Mouse (Mus musculus) megakaryocyte-erythroid progenitor cell, adult 5-6 weeks (primary cell): ENCODE measurements around the gene Slc13a3. TPM values are rescaled to one million over a fixed set of nuclear protein-coding genes. Genes with fewer than 3 reads are reported as not detected.

Source experiments
- ATAC-seq: replicated peaks from 2 replicates; pipeline ENCODE4 v1.8.0; 2016; ENCODE audit warnings: mild to moderate bottlenecking, inconsistent platforms; ENCODE audit not compliant: severe bottlenecking, poor library complexity, low FRiP score, low TSS enrichment
- total RNA-seq, 2 experiments: library from RNA; stranded (forward) in 1 of 2; stranded (reverse) in 1 of 2; fragments of 200-1000, 215-1000 nt in 1 of 2; fragments of >200 nt in 1 of 2; fragmentation: Nextera tagmentation in 1 of 2; gene quantifications; 2 replicates each; pipeline ENCODE4 v1.2.3; 2014 to 2017

The Slc13a3 gene
- total RNA-seq, 2 experiments from 2014 or later = not detected

GRCm38 (mm10) chr2:165375478-165375877 is 97.6 kb downstream of the Slc13a3 start:
- no peak for ATAC-seq

- no peak for ATAC-seq
These were observed 102.0 kb downstream of the Slc13a3 start for GRCm38 (mm10) chr2:165371066-165371465.

- ATAC-seq = no peak
These were observed 102.7 kb downstream of the Slc13a3 start for GRCm38 (mm10) chr2:165370348-165370747.

- ATAC-seq = no peak
These were observed 104.5 kb downstream of the Slc13a3 start, which contains the start of gene Zfp663 for GRCm38 (mm10) chr2:165368496-165368895. Gene Zfp663 (minus strand): TSS chr2:165368729.

- ATAC-seq = no peak
These were observed 105.1 kb downstream of the Slc13a3 start for GRCm38 (mm10) chr2:165367868-165368439.

- peak; percentile 50; the same call in 1 of the 2 replicates for ATAC-seq
These were observed 105.9 kb downstream of the Slc13a3 start for GRCm38 (mm10) chr2:165367047-165367520.

GRCm38 (mm10) chr2:165364334-165365091 is 108.5 kb downstream of the Slc13a3 start:
- ATAC-seq = peak; percentile 64

- no peak for ATAC-seq
These were observed 109.7 kb downstream of the Slc13a3 start for GRCm38 (mm10) chr2:165363282-165363681.

- ATAC-seq = peak; percentile 75
These were observed 112.2 kb downstream of the Slc13a3 start for GRCm38 (mm10) chr2:165360861-165361260.

Other genes starting within 250 kb of the Slc13a3 start
- gene Cdh22, start 238.4 kb downstream of the Slc13a3 start, total RNA-seq (2014; fragmentation: Nextera tagmentation) = not detected in 2 replicates
- not detected in 2 replicates for gene Cdh22, start 238.4 kb downstream of the Slc13a3 start, total RNA-seq (2017)
- gene Slc35c2, start 185.4 kb downstream of the Slc13a3 start, total RNA-seq (2014; fragmentation: Nextera tagmentation) = 23.8 and 53.9 TPM in 2 replicates
- gene Slc35c2, start 185.4 kb downstream of the Slc13a3 start, total RNA-seq (2017) = 15.9 and 21.0 TPM in 2 replicates
- gene Elmo2, start 146.8 kb downstream of the Slc13a3 start, total RNA-seq (2014; fragmentation: Nextera tagmentation) = 23.5 and 31.5 TPM in 2 replicates
- 11.6 and 16.4 TPM in 2 replicates for gene Elmo2, start 146.8 kb downstream of the Slc13a3 start, total RNA-seq (2017)
- gene Zfp663, start 104.5 kb downstream of the Slc13a3 start, total RNA-seq (2014; fragmentation: Nextera tagmentation) = not detected in 2 replicates
- not detected in 2 replicates for gene Zfp663, start 104.5 kb downstream of the Slc13a3 start, total RNA-seq (2017)
- not detected in 2 replicates for gene Zfp334, start 85.0 kb downstream of the Slc13a3 start, total RNA-seq (2014; fragmentation: Nextera tagmentation)
- gene Zfp334, start 85.0 kb downstream of the Slc13a3 start, total RNA-seq (2017) = not detected in 2 replicates
- gene Ocstamp, start 72.8 kb downstream of the Slc13a3 start, total RNA-seq (2014; fragmentation: Nextera tagmentation) = not detected in 2 replicates
- not detected in 2 replicates for gene Ocstamp, start 72.8 kb downstream of the Slc13a3 start, total RNA-seq (2017)
- 11.4 and 18.9 TPM in 2 replicates for gene Trp53rka, start 20.1 kb upstream of the Slc13a3 start, total RNA-seq (2014; fragmentation: Nextera tagmentation)
- gene Trp53rka, start 20.1 kb upstream of the Slc13a3 start, total RNA-seq (2017) = 6.4 and 11.6 TPM in 2 replicates
- not detected in 2 replicates for gene Slc2a10, start 30.6 kb upstream of the Slc13a3 start, total RNA-seq (2014; fragmentation: Nextera tagmentation)
- not detected in 2 replicates for gene Slc2a10, start 30.6 kb upstream of the Slc13a3 start, total RNA-seq (2017)
- gene Eya2, start 121.8 kb upstream of the Slc13a3 start, total RNA-seq (2014; fragmentation: Nextera tagmentation) = 1.6 and 3.9 TPM in 2 replicates
- gene Eya2, start 121.8 kb upstream of the Slc13a3 start, total RNA-seq (2017) = 4.8 and 12.9 TPM in 2 replicates